Mouse (Mus musculus): ENCODE data around the gene Zfp692. TPM values are rescaled to one million over a fixed set of nuclear protein-coding genes. Genes with fewer than 3 reads are reported as not detected.
"Not testable (repeated sequence)": the region's sequence is repeated elsewhere in the genome, so short reads cannot be mapped to it uniquely, and the experiment has no call there.

Zfp692 gene
- total RNA-seq, 2 experiments from 2014 or later, result 4.2 to 6.6 TPM

DNA sequence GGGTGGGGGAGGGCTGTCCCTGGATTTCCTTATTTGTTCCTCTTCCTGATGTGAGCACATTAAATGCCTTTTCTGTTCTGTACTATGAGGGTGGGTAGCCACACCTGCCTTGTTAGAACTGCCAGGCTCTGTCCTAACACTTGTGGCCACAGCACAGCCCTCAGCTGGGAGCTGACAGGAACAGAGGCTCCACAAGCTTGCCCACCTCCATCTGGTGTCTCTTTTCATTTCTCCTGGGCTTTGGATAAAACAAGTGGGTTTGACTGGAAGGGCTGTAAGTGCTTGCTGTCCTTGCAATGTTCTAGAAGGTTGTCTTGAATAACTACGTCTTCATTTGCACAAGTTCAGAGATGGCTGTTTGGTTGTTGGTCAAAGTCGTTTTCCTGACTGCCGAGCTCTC is 48.1 kb downstream of the Zfp692 start:
- DNase-seq, result no peak

GRCm38 (mm10) chr11:58357042-58357441 is 50.2 kb downstream of the Zfp692 start:
- DNase-seq, result no peak

- DNase-seq, result no peak
These were observed 51.1 kb downstream of the Zfp692 start for GRCm38 (mm10) chr11:58357844-58358534.

GRCm38 (mm10) chr11:58362562-58362961 is 55.7 kb downstream of the Zfp692 start:
- DNase-seq, result not testable (repeated sequence)

Other genes starting within 250 kb of the Zfp692 start
- gene Gm12248, start 213.9 kb upstream of the Zfp692 start, total RNA-seq (2021), result not detected
- 10 to 100 TPM; 41.8 to 43.0 TPM for gene Cnot8, start 202.9 kb upstream of the Zfp692 start, total RNA-seq (2021)
- gene Gemin5, start 138.5 kb upstream of the Zfp692 start, total RNA-seq (2021), result 10 to 100 TPM; 12.3 to 13.1 TPM
- 10 to 100 TPM; 50.1 to 54.3 TPM for gene Mrpl22, start 135.4 kb upstream of the Zfp692 start, total RNA-seq (2021)
- 1 to 10 TPM; 4.8 to 4.9 TPM for gene Igtp, start 107.5 kb upstream of the Zfp692 start, total RNA-seq (2021)
- 1 to 10 TPM; 4.4 to 4.8 TPM for gene Irgm2, start 107.5 kb upstream of the Zfp692 start, total RNA-seq (2021)
- not detected for gene 4930438A08Rik, start 32.3 kb upstream of the Zfp692 start, total RNA-seq (2021)
- gene Zfp672, start 23.3 kb downstream of the Zfp692 start, total RNA-seq (2021), result 10 to 100 TPM; 37.5 to 44.2 TPM
- 10 to 100 TPM; 38.5 to 51.5 TPM for gene Sh3bp5l, start 23.7 kb downstream of the Zfp692 start, total RNA-seq (2021)
- not detected for gene Lypd8, start 72.0 kb downstream of the Zfp692 start, total RNA-seq (2021)
- gene 1810065E05Rik, start 114.0 kb downstream of the Zfp692 start, total RNA-seq (2021), result not detected
- not detected for gene Gm12253, start 125.5 kb downstream of the Zfp692 start, total RNA-seq (2021)
- not detected for gene Lypd9, start 145.9 kb downstream of the Zfp692 start, total RNA-seq (2021)
- gene Olfr30, start 155.2 kb downstream of the Zfp692 start, total RNA-seq (2021), result not detected
- gene Olfr332, start 185.5 kb downstream of the Zfp692 start, total RNA-seq (2021), result not detected
- not detected for gene Olfr331, start 195.5 kb downstream of the Zfp692 start, total RNA-seq (2021)
- gene Olfr330, start 227.8 kb downstream of the Zfp692 start, total RNA-seq (2021), result not detected
- not detected for gene Olfr329-ps, start 239.4 kb downstream of the Zfp692 start, total RNA-seq (2021)
- gene Olfr328, start 248.6 kb downstream of the Zfp692 start, total RNA-seq (2021), result under 1 TPM in 1 of 2 experiments, not detected in 1; 0.09 TPM

Data from heart, postnatal 4 days (tissue).